Mouse (Mus musculus) intestine, postnatal 0 days (tissue): ENCODE data around the gene Wwtr1. TPM values are rescaled to one million over a fixed set of nuclear protein-coding genes. Genes with fewer than 3 reads are reported as not detected.
A peak's percentile ranks its signal among the peaks of the same experiment; 100 is the strongest.

ENCODE experiments used
- ATAC-seq: fragments of 200-750 bp; cut with Nextera tagmentation; 2 replicates; pipeline ENCODE4 v1.8.0; 2017; ENCODE audit warnings: mild to moderate bottlenecking, moderate TSS enrichment, moderate library complexity
- H3K27ac ChIP-seq: fragments of 300-500 bp; sonication (generic); 2 replicates; pipeline ENCODE4 v1.5.1; 2014; ENCODE audit warnings: mild to moderate bottlenecking, low read depth, low read length, moderate library complexity
- H3K27me3 ChIP-seq: fragments of 300-500 bp; sonication (generic); replicated peaks from 2 replicates; pipeline ENCODE4 v1.6.1; 2014; ENCODE audit warnings: low read length, mixed read lengths; ENCODE audit not compliant: control insufficient read depth, insufficient read depth
- H3K36me3 ChIP-seq: fragments of 300-500 bp; sonication (generic); 2 replicates; pipeline ENCODE4 v1.6.1; 2014; ENCODE audit warnings: mild to moderate bottlenecking, moderate library complexity; ENCODE audit not compliant: control insufficient read depth, insufficient read depth
- H3K4me1 ChIP-seq: fragments of 300-500 bp; sonication (generic); replicated peaks from 2 replicates; pipeline ENCODE4 v1.6.1; 2014; ENCODE audit warnings: antibody characterized with exemption, low read length, mixed read lengths; ENCODE audit not compliant: control insufficient read depth, insufficient read depth
- H3K4me2 ChIP-seq: fragments of 300-500 bp; sonication (generic); replicated peaks from 2 replicates; pipeline ENCODE4 v1.6.1; 2014; ENCODE audit warnings: low read depth, mild to moderate bottlenecking, moderate library complexity
- H3K4me3 ChIP-seq: fragments of 300-500 bp; sonication (generic); 2 replicates; pipeline ENCODE4 v1.5.1; 2014; ENCODE audit warnings: low read depth, low read length
- H3K9ac ChIP-seq: fragments of 300-500 bp; sonication (generic); 2 replicates; pipeline ENCODE4 v1.6.1; 2014; ENCODE audit warnings: mild to moderate bottlenecking, low read depth, low read length
- H3K9me3 ChIP-seq: fragments of 300-500 bp; sonication (generic); 2 replicates; pipeline ENCODE4 v1.6.1; 2016; ENCODE audit warnings: mixed run types; ENCODE audit not compliant: control insufficient read depth
- CTCF ChIP-seq: sonication (generic); IDR thresholded peaks from 2 replicates; pipeline ENCODE4 v1.5.1; 2016; ENCODE audit warnings: low read depth, mild to moderate bottlenecking, control low read depth, antibody characterized with exemption, moderate library complexity
- WGBS: fragments of 180-500 bp; shearing (Covaris S2); extraction: QIAGEN DNeasy Blood & Tissue Kit; methylation state at CpG from one replicate; pipeline ENCODE4 v1.1.7; 2014; 5-methylcytosine and 5-hydroxymethylcytosine counted together
- microRNA-seq: library from miRNA; unstranded; fragments of <30 nt; microRNA quantifications from one replicate; pipeline ENCODE4, GENCODE M21; 2016
- polyA plus RNA-seq: library from polyadenylated mRNA; unstranded; fragments of >200 nt; fragmentation: Nextera tagmentation; extraction: Ambion mirVana; gene quantifications from 2 replicates; pipeline ENCODE4 v1.2.1, GENCODE M21; 2015

Gene Wwtr1
- polyA plus RNA-seq, 1 experiment from 2014 or later = 13.6 TPM

- ATAC-seq = peak; percentile 71
- WGBS = 50% methylated on average over 2 of the region's 2 CpGs
Observed at GRCm38 (mm10) chr3:57420233-57420632, 155.5 kb downstream of the Wwtr1 start.

GRCm38 (mm10) chr3:57411535-57411934 lies 164.2 kb downstream of the Wwtr1 start:
- Histone ChIP-seq H3K4me1 (no peaks in the 10 kb centered on the region), H3K9me3 (no peaks in the 10 kb centered on the region)

More at GRCm38 (mm10) chr3:57420233-57420632, 155.5 kb downstream of the Wwtr1 start:
- Histone ChIP-seq H3K9me3 (no peaks in the 10 kb centered on the region), H3K4me2 (no peak overlapping the region), H3K36me3 (no peaks in the 10 kb centered on the region), H3K4me3 (no peak overlapping the region), H3K27ac (no peak overlapping the region), H3K4me1 (no peaks in the 10 kb centered on the region), H3K27me3 (no peaks in the 10 kb centered on the region), H3K9ac (no peak overlapping the region)
- TF ChIP-seq CTCF = no peak

More at GRCm38 (mm10) chr3:57411535-57411934, 164.2 kb downstream of the Wwtr1 start:
- Histone ChIP-seq H3K4me3 (no peak overlapping the region), H3K27me3 (no peaks in the 10 kb centered on the region), H3K27ac (no peak overlapping the region), H3K36me3 (no peaks in the 10 kb centered on the region), H3K9ac (no peak overlapping the region), H3K4me2 (no peak overlapping the region)
- 90% methylated on average over 4 of the region's 4 CpGs for WGBS
- TF ChIP-seq CTCF = no peak
- no peak for ATAC-seq

Small RNA genes within 50 kb of the gene (microRNA-seq; reads per million reads assigned to microRNA genes)
- not detected for gene Mir6377

Other genes with a start within 250 kb of the Wwtr1 start
- 95.5 and 110 TPM in 2 replicates for gene Tm4sf4, start 150.6 kb downstream of the Wwtr1 start, polyA plus RNA-seq
- gene Commd2, start 75.8 kb upstream of the Wwtr1 start, polyA plus RNA-seq = 71.0 and 72.5 TPM in 2 replicates
- gene Ankub1, start 116.9 kb upstream of the Wwtr1 start, polyA plus RNA-seq = not detected in 2 replicates
- 112 and 130 TPM in 2 replicates for gene Rnf13, start 160.2 kb upstream of the Wwtr1 start, polyA plus RNA-seq